Mouse (Mus musculus): ENCODE measurements around the gene Gnpat. TPM values are rescaled to one million over a fixed set of nuclear protein-coding genes. Genes with fewer than 3 reads are reported as not detected.

Gene Gnpat
- total RNA-seq, 2 experiments from 2014 or later = 55.6 to 68.3 TPM

DNA sequence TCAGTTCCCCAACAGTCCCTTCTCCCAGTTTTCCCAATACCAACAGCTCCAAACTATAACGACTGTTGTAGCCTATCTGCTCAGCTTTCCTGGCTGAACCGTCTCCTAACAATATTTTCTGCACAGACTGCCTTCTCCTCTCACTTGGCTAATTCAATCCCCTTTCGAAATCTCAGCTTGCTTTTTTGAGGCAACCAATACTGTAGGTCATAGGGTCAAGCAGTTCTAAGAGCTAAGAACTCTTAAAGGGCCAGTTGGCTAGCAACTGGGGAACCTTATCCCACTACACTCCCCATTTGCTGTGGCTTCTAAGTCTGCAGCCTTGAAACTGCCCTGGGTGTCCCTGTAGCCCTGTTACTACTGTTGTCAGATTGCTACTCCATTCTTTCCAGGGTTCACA lies 17.7 kb upstream of the Gnpat start:
- no peak for DNase-seq

DNA sequence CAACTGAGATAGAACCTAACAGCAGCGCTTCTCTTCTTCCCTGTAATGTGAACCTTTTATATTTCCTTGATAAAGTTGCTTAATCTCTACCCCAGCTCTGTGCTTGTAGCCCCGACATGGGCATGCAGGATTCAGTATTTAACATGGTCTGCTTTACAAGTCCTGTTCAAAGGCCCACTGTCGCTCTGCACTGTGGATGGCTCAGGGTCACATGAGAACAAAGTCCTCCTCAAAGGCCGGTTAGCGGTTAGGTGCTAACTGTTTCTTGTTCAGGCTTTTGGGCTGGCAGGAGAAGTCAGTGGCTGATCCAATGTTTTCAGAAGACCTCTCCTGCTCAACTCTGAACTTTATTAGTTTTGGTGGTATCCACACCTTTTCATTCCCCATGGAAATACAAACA lies 17.3 kb upstream of the Gnpat start:
- no peak for DNase-seq

DNA sequence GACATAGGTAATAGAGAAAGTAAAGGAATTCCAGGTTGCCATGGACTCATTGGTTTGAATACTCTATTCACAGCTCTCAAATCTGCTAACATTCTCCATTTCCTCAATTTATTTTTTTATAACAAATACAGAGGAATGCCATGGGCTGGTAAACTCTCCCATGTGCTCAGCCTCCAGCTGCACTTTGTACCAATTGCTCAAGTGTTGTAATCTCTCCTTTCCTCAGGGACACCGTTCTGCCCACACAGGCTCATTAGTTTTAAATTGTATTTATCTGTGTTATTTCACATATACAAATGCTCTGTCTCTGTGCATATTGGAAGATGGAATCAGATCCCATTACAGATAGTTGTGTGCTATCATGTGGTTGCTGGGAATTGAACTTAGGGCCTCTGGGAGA lies 9.3 kb upstream of the Gnpat start:
- DNase-seq = no peak

DNA sequence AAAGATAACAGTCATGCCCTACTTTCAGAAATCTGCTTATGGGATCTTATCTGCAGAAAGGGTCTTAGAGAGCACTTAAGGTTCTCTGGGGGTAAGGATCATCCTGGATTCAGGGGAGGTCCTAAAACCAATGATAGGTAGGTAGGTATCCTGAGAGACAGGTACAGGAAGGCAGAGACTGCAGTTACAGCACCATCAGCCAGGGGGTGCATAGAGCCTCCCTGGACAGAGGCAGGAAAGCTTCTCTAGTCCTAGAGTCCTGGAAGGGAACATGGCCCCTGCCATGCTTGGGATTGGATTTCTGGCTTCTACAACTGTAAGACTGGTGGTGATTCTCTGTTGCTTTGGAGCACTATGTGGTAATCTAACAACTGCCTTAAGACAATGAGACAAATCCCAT lies 3.4 kb upstream of the Gnpat start:
- no peak for DNase-seq

DNA sequence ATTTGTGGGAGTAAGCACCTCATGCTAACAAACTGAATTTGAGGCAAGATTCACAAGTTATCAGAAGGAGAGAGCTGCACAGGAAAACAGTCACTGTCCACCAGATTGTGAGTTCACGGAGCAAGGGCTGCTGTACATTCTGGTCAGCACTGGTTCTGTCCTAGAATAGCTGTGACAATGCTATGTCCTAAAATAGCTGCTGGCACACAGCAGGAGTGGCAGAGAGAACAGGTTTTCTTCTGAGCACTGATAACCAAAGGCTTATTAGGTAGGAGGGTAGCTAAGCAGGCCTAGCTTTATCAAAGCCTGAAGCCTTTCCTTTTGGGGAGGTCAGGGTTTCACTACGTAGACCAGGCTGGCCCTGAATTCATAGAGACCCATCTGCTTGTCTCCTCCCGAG lies 2.6 kb upstream of the Gnpat start:
- DNase-seq = no peak

DNA sequence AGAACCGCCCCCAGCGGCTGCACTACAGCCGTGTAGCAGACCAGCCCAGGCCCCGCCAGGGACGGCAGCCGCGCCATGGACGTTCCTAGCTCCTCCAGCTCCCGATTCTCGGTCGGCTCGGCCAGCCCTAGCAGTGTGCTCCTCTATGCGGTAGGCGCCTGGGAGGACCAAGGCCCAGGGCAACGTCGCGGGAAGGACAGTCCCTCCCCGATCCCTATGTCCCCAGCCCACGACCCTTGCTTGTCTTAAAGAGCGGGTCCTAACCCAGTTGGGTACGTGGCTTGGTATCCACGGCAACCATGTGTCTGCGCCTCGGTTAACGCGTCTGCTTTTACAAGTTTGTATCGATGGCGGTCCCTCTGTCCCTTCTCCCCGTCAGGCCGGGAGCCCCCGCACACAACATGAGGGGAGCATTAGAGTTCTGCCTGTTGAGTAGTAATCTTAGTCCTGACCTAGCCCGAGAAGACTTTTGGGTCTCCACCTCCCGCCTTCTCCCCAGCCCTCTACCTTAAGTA lies 387 bp downstream of the Gnpat start:
- DNase-seq = no peak

DNA sequence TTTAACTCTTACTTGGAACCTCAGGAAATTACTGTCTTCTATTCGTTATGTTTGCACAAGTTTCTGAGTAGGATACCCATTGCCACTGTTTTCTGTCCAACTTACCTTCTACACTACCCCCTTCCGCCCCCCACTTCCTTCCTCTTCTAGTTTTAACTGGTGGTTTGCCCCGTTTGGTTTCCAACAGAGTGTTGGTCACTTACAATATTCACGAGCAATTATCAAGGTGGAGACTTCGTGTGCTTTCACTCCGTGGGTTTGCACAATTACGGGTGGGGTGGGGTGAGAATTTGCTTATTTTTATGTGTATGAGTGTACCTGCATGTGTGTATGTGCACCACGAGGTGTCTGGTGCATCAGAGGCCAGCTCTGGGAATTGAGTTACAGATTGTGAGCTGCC lies 896 bp downstream of the Gnpat start:
- DNase-seq = no peak

DNA sequence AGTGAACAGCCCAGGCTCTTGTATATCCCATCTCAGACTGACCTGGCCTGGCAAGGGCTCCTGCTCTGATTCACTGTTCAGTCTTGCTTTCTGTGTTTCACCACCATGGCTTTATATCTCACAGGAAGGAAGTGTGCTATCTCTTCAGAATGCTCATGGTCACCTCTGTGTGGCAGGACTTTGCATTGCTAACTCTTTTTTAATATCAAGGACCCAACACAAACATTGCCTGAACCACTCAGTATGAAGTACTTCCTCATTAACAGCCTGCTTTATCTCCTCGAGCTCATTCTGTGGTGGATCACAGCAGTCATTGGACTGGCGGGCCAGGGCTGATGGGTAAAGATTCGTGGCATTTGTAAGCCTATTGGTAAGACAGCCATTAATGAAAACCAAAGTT lies 3.8 kb downstream of the Gnpat start:
- no peak for DNase-seq

DNA sequence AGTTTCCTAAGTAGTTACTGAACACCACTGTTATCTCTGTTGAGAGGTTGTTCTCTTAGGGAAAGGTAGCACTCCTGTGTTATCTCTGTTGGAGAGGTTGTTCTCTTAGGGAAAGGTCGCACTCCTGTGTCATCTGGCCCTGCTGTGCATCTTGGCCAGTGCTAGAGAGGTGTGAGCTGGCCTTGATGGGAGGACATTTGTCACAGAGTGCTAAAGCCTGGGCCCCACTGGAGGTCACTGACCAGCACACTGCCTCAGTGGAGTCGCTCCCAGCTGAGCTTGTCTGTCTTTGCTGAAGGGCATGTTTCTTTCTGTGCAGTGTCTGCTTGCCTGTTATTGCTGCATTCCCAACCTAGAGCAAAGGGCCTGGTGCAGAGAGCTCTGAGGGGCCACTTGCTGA lies 4.3 kb downstream of the Gnpat start:
- no peak for DNase-seq

DNA sequence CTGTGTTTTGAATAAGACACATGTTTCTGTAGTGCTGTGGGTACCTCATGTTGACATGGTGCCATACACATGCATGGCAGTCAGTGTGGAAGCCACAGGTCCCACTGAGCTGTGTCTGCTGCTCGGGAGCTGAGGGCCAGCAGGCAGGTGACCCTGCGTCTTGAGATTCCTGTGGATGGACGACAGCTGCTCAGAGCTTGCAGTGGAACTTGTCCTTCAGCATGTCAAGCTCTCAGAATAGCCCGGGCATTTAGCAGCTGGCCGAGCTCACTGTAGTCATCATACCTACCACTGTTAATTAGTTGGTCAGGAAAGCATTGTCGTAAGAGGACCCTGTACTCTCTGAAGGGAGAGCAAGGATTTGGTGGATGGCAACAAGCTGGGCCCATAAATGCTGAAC lies 6.9 kb downstream of the Gnpat start:
- no peak for DNase-seq

DNA sequence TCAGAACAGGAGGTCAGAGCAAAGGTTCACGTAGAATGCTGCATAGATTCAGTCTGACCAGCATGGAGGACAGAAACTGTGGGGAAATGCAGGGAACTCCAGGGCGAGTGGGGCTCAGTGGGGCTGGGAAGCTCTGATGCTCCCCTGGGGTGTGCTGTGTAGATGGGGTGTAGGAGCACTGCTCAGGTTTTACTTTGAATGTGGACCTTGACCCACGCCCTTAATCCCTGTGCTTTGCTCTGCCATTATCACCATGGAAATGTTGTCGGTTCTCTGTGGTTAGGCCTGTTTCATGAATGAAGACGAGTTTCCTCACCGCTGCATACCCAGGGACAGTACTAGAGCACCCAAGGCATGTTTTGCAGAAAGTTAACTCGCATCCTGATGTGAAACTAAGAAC lies 8.6 kb downstream of the Gnpat start:
- no peak for DNase-seq

DNA sequence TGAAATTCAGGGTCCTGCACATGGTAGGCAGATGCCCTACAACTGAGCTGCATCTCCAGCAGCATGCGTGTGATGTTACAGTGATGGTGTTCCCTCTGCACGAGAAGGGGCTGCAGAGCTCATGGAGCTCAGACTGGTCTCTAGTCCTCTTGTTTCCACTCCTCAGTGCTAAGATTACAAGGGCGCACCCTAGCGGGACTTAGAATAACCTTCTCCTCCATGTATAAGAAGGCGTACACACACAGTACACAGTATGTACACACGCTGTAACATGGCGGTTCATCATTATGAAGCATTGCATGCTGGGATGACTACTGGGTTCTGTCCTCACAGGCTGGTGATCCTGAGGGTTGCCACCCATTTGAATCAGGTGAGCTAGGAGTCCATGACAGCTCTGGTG lies 9.2 kb downstream of the Gnpat start:
- no peak for DNase-seq

DNA sequence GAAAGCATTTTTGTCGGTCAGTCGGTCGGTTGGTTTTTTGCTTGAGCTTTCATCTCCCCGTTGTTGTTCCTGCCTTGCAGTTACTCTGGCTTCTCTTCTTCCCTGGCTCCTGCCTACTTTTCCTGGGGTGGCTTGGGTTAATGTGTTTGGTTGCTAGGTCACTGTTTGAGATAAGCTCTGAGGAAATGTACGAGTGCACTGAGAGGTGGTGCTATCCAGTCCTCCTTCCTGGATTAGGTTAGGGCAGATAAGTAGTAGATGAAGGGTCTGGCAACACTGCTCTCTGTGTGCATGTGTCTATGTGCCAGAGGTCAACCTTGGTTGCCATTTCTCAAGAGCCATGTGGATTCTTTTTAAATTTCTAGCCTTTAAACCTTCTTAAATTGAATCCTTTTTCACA lies 9.9 kb downstream of the Gnpat start:
- no peak for DNase-seq

DNA sequence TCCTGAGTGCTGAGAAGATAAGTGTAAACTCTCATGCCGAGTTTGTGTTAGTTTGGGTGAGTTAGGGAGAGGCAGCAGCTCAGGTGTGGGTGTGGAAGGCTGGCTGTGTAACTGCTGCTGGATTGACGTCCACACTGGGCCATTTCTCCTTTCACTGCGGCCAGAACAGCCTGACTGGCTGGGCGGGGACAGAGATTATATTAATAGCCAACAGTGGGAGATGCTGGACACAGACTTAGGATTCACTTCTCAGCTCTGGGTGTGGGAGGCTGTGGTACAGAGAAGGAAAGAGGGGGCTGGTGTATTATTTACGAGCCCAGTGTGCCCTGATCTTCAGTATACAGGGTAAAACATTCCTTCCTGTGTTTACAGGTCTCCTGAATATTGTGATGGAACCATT lies 15.3 kb downstream of the Gnpat start:
- DNase-seq = no peak

DNA sequence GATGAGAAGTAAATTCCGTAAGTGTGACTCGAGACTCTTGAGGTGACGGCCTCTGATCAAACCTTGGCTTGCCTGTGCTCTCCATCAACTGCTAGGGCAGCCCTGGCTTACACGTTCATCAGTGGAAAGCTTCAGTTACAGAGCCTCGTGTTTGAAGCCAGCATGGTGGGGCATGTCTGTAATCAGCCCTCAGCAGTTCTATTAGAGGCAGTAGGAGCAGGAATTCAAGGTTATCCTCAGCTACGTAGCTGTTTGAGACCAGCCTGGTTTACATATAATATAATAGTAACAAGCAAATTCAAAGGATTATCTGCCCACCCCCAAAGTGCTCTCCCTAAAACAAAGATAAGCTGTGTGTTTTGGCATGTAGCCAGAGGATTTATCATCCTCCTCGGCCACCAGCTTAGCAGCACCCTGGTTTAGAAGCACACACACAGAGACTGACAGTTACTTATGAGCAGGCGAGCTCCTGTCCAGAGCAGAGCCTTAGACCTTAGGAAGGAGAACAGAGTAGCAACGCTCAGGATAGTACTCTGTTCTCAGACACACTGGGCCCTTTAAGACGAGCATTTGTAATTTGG lies 16.2 kb downstream of the Gnpat start:
- no peak for DNase-seq

DNA sequence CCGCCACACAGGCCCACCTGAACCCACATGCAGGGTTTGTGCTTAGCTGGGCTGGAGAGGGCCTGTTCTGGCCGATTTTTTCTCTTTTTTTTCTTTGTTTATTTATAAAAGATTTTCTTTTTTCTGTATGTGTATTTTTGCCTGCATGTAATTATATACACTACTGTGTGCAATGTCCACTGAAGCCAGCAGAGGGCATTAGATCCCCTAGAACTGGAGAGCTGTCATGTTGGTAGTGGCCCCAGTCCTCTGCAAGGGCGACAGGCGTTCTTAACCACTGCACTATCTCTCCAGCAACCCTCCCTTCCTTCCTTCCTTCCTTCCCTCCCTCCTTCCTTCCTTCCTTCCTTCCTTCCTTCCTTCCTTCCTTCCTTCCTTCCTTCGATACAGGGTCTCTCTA lies 25.6 kb downstream of the Gnpat start:
- DNase-seq = no peak

DNA sequence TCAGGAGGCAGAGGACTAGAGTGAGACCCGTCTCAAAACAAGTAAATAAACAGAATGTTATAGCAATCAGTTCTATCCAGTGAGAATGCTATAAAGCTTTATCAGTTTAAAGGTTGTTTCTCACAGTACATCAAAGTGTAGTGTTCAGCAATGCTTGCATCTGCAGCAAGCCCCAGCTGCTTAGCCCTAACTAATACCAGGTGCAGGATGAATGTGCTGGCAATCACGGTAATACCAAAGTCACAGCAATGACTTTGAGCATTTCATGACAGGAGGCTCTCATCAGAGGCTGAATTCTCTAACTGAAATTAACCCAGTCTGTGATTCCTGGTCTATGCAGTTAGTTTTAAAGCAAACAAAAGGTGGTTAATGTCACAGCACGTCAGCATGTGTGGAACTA lies 29.8 kb downstream of the Gnpat start:
- no peak for DNase-seq

DNA sequence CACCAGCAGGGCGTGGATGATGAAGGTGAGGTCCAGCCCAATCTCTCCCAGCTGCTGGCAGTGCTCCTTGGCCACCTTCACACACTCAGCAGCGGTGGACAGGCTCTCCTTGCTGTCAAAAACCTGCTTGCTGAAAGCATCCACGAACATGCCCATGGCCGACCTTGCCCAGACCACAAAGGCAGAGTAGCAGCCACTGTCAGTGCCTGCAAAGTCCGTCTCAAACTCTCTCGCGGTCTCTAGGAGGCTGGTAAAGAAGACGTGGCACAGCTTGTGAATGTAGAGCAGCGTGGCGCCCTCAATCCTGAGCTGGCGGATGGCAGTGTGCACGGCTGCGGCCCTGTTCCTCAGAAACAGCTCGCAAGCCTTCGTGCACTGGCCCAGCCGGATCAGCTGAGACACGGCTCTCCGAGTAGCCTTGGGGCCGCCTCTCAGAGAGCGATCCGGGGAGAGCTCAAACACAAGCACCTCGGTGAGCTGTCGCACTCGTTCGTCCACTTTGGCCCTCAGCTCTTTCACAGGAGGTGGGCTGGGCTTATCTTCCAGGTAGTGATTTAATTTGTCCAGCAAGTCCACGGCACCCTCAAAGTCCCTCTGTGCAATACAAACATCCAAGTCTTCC lies 33.3 kb downstream of the Gnpat start:
- no peak for DNase-seq

DNA sequence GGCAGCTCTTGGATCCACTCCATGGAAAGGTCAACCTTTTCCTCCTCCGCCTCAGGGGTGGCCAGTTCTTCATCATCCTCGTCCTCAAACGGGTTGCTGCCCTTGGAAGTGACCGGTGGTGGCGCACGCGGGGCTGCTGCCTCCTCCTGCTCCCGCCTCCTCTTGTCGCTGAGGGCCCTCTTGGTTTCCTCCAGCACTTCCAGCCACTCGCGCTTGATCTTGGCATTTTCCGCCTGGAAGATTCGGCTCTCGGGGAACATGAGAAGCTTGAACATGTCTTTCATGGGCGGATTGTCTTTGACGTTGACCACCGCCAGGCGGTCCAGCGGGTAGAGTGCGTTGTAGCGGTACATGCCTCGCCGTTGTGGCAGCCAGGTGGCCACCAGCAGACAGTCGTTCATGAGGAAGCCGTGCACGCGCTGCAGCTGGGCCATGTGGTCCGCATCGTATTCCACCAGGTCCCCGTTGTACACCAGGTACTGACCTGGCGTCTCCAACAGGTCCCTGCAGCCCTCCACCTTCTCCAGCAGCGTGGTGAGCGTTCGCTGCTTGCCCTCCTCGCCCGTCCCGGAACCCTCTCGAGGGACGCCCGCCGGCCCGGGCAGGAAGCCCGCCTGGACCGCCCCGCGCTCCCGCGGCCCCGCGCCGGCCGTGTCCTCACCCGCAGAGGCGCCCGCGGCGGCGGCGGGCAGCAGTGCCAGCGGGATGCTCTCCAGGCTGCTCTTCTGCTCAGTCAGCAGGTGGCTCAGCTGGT lies 34.0 kb downstream of the Gnpat start:
- peak; percentile 60 to 66 for DNase-seq

DNA sequence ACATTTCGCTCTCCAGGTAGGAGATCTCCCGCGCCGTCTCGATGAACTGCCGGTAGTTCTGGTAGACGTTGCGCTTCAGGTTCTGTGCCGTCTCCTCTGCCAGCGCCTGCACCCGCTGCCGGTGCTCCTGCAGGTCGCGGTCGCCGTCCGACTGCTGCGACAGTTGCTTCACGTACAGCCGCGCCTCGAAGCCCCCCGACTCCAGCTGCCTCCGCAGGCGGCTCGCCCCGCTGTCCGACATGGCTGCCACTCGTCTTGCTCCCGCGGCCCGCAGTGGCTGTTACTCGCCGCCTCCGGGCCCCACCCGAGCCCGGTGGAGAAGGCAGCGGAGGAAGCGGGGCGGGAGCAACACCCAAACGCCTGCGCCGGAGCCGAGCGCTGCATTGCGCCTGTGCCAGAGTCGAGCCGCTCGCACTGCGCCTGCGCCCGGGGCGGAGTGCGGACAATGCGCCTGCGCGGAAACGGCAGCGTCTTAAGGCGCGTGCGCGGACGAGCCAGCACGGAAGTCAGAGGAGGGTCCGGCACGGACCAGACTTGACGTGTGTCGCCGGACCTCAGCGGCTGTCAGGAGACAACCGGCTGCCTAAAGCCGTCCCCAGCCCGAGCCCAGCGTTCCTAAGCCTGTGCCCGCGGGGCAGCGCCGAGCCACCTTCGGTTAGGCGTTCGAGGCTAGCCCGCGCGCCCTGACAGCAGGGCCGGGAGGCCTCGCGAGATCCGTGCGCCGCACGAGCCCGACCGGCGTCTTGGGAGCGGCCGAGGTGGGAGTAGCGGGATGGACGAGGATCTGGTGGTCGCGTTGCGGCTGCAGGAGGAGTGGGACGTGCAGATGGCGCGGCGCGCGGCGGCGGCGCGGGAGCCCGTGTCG lies 34.8 kb downstream of the Gnpat start, which contains the start of the genes Exoc8 and Sprtn:
Exoc8 (minus strand) TSS at position 320 of the 865 bp plus-strand sequence.
Sprtn (plus strand) TSS at position 501 of the 865 bp plus-strand sequence.
- peak; percentile 98 to 99 for DNase-seq

DNA sequence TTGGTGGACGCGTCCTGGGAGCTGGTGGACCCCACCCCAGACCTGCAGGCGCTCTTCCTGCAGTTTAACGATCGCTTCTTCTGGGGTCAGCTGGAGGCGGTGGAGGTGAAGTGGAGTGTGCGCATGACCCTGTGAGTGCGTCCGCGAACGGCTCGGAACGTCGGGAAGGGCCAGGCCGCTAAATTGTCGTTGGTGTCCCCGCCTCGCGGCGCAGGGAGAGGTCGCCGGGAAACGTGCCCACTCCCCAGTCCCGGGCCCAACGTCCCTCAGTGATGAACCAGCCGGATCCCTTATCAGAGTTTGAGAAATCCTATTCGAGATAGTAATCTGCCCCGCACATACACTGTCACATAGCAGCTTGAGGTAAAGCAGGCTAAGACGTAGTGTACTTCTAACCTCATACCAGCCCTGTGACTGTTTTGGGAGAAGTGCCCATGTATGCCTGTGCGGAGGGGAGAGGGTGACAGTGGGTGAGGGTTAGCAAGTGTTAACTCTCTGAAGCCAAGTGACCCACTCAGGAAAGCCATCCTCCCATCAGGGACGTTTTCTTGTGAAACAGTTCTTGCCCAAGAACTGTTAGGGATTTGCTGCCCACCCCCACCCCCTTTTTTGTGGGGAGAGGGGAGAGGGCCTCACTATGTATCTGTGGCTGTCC lies 35.5 kb downstream of the Gnpat start:
- DNase-seq = no peak

DNA sequence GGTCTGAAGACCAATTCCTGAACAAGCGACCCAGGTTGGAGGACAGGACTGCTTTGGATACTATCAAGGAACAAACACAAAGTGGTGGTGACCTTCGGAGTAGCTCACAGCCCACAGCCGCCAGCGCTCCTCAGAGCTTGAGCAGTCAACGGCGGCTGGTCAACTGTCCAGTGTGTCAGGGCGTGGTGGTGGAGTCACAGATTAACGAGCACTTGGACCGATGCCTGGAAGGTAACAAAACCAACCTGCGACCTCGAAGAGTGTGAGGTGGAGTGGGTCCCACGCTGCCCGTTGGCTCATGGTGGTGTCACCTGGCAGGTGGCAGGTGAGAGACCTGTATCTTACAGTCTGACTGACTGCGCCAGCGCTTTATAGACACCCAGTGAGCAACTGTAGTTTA lies 40.4 kb downstream of the Gnpat start:
- DNase-seq = no peak

Data from layer of hippocampus, postnatal 36 days (tissue).